Mouse (Mus musculus) liver, embryonic 14.5 days (tissue): ENCODE results near the gene Vsig8. TPM values are rescaled to one million over a fixed set of nuclear protein-coding genes. Genes with fewer than 3 reads are reported as not detected.

Experiments
- ATAC-seq: fragments of 200-750 bp; cut with Nextera tagmentation; 2 replicates; pipeline ENCODE4 v1.8.0; 2017; ENCODE audit warnings: moderate number of reproducible peaks, mild to moderate bottlenecking, moderate library complexity; ENCODE audit not compliant: insufficient read depth
- DNase-seq, 3 experiments: peaks; one replicate each; pipeline ENCODE4 v3.0.0-alpha.2; 2012 to 2013; ENCODE audit warnings: low read depth in 3 of 3, low spot score in 3 of 3
- H3K27ac ChIP-seq: fragments of 300-500 bp; sonication (generic); 2 replicates; pipeline ENCODE4 v1.5.1; 2014; ENCODE audit warnings: moderate library complexity, mild to moderate bottlenecking, control low read depth, inconsistent platforms
- H3K27me3 ChIP-seq: fragments of 300-500 bp; sonication (generic); 2 replicates; pipeline ENCODE4 v1.6.1; 2014; ENCODE audit warnings: mild to moderate bottlenecking, low read length, moderate library complexity; ENCODE audit not compliant: control insufficient read depth, insufficient read depth
- H3K36me3 ChIP-seq: fragments of 300-500 bp; sonication (generic); replicated peaks from 2 replicates; pipeline ENCODE4 v1.6.1; 2014; ENCODE audit warnings: low read depth; ENCODE audit not compliant: control insufficient read depth, insufficient read depth
- H3K4me1 ChIP-seq, 2 experiments: fragments of 200-500 bp in 1 of 2; fragments of 300-500 bp in 1 of 2; sonication (generic) in 1 of 2; replicated peaks; 2 replicates each; pipeline ENCODE4 v1.6.1; 2012 to 2014; ENCODE audit warnings: antibody characterized with exemption in 1 of 2, inconsistent platforms in 1 of 2, low read length in 1 of 2; ENCODE audit not compliant: control insufficient read depth in 2 of 2, insufficient read depth in 2 of 2
- H3K4me2 ChIP-seq: fragments of 300-500 bp; sonication (generic); 2 replicates; pipeline ENCODE4 v1.6.1; 2014; ENCODE audit warnings: low read depth, mild to moderate bottlenecking, control low read depth, moderate library complexity
- H3K4me3 ChIP-seq, 2 experiments: fragments of 200-500 bp in 1 of 2; fragments of 300-500 bp in 1 of 2; sonication (generic) in 1 of 2; 2 replicates each; pipeline ENCODE4 v1.5.1; 2012 to 2014; ENCODE audit warnings: low read depth in 2 of 2, low read length in 2 of 2, mild to moderate bottlenecking in 2 of 2, control low read depth in 1 of 2, inconsistent platforms in 1 of 2, moderate library complexity in 1 of 2; ENCODE audit not compliant: insufficient read depth in 1 of 2
- H3K9ac ChIP-seq: fragments of 300-500 bp; sonication (generic); replicated peaks from 2 replicates; pipeline ENCODE4 v1.6.1; 2014; ENCODE audit warnings: mild to moderate bottlenecking, control low read depth, moderate library complexity
- H3K9me3 ChIP-seq: fragments of 300-500 bp; sonication (generic); 2 replicates; pipeline ENCODE4 v1.6.1; 2016; ENCODE audit warnings: low read length, mixed read lengths; ENCODE audit not compliant: control insufficient read depth
- CTCF ChIP-seq: IDR thresholded peaks from 2 replicates; pipeline ENCODE4 v1.5.1; 2016; ENCODE audit warnings: antibody characterized with exemption, low read depth, control low read depth
- EP300 ChIP-seq: IDR thresholded peaks from 2 replicates; pipeline ENCODE4 v1.6.1; 2016; ENCODE audit warnings: antibody characterized with exemption, low read depth
- WGBS: fragments of 180-500 bp; shearing (Covaris S2); extraction: QIAGEN DNeasy Blood & Tissue Kit; methylation state at CpG from one replicate; pipeline ENCODE4 v1.1.7; 2014; ENCODE audit not compliant: insufficient replicate concordance; 5-methylcytosine and 5-hydroxymethylcytosine counted together
- polyA plus RNA-seq, 2 experiments: library from polyadenylated mRNA; depleted of rRNA in 1 of 2; stranded (reverse) in 1 of 2; unstranded in 1 of 2; fragments of >200 nt; fragmentation: Nextera tagmentation in 1 of 2; extraction: Ambion mirVana in 1 of 2; gene quantifications; 2 replicates each; pipeline versions ENCODE4 v1.2.1 to v1.2.3; 2012 to 2014

Vsig8 gene
- polyA plus RNA-seq, 2 experiments: not detected

DNA sequence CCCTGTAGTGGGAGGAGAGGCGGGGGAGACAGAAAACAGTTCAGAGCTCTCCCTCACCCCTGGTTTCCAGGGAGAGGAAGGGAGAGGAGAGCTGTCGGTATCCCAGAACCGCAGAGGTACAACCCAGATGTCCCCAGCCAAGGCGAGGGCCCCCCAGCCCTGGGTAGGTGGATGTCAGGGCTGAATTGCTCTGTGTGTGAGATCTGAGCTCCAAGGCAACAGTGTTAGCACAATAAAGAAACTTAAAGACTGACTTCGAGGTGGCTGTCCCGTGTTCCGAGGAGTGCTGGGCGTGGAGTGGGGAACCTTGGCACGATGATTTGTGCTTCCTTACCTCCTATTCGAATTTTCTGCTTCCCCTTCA lies 7.7 kb downstream of the Vsig8 start:
- Histone ChIP-seq H3K9ac (no peak overlapping the region), H3K4me3 (peak overlapping the region in 1 of 2 experiments; percentile 36; a peak in 1 of 4 replicates), H3K4me1 (no peaks in the 10 kb centered on the region), H3K27me3 (peaks cover 35% of the 10 kb centered on the region), H3K27ac (no peak overlapping the region), H3K4me2 (peak overlapping the region; percentile 52; the same call in 1 of the 2 replicates), H3K9me3 (no peaks in the 10 kb centered on the region), H3K36me3 (no peaks in the 10 kb centered on the region)
- TF ChIP-seq CTCF (no peak), EP300 (no peak)
- DNase-seq (no peak), ATAC-seq (no peak)
- WGBS: 2% methylated on average over 10 of the region's 10 CpGs

DNA sequence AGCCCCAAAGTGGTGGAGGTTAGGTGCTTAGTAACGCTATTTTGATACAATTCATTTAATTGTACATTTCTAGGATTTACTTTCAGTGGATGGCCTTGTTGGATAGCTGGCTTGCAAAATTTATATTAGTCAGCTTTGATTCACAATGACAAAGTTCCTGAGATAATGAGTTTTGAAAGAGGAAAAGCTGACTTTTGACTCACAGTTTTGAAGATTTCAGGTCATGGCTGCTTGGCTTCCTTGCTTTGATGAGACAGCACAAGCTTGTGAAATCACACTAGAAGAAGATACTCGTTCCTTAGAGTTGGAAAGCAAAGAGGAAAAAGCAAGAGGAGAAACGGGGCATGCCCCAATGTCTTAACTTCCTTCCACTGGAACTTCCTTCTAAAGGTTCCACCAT lies 10.4 kb downstream of the Vsig8 start:
- no peaks in the 10 kb centered on the region for H3K9me3 ChIP-seq

DNA sequence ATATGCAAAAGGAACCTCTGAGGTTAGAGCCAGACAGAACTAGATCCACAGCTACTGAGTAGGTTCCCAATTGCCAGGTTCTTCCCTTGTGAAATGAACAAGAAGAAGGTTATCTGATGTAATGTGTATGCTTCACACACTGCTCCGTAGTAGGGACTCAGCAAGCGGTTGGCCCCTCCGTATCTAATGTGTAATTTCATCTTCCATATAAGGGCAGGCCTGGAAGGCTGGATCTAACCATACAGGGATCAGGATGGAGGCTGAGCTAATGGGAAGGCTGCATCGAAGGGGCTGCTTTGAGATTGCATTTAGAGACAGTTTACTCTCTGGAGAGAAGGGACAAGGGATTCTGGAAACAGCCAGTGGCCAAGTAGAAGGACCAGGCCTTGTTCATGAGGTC lies 12.0 kb downstream of the Vsig8 start:
- Histone ChIP-seq H3K9ac (no peak overlapping the region), H3K4me1 (no peaks in the 10 kb centered on the region), H3K27ac (no peak overlapping the region), H3K36me3 (no peaks in the 10 kb centered on the region), H3K4me3 (no peak overlapping the region), H3K9me3 (no peaks in the 10 kb centered on the region), H3K4me2 (no peak overlapping the region), H3K27me3 (peaks cover 12% of the 10 kb centered on the region)
- ATAC-seq (no peak), DNase-seq (no peak)
- 63% methylated on average over 4 of the region's 4 CpGs for WGBS
- TF ChIP-seq CTCF: no peak
- no peak for TF ChIP-seq EP300

More for the DNA sequence above, 10.4 kb downstream of the Vsig8 start:
- DNase-seq (no peak), ATAC-seq (no peak)
- H3K4me2 ChIP-seq: no peak overlapping the region
- no peak overlapping the region for H3K27ac ChIP-seq
- no peak overlapping the region for H3K9ac ChIP-seq
- no peaks in the 10 kb centered on the region for H3K36me3 ChIP-seq
- H3K4me3 ChIP-seq: no peak overlapping the region
- H3K4me1 ChIP-seq: no peaks in the 10 kb centered on the region
- 33% methylated on average over 3 of the region's 3 CpGs for WGBS
- no peak for TF ChIP-seq CTCF
- no peak for TF ChIP-seq EP300
- H3K27me3 ChIP-seq: peaks cover 29% of the 10 kb centered on the region

DNA sequence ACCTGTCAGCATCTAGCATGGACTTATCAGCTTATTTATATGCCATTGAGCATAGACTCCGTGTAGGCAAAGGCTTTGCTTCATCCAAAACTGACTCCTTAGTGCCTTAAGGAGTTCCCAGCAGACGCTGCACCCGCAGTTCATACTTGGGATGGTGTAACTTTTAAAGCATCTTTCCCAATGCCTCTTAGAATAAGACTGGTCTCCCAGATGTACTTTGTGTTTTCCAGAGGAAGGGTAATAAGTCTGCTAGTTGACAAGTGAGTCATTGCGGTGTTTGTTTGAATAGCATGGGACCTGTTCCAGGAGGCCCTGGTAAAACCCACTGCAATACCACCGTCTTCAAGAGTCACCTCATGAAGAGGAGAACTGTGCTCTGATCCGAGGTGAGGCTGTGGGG lies 24.4 kb downstream of the Vsig8 start:
- Histone ChIP-seq H3K9me3 (no peaks in the 10 kb centered on the region), H3K36me3 (no peaks in the 10 kb centered on the region), H3K4me3 (no peak overlapping the region), H3K4me1 (no peaks in the 10 kb centered on the region), H3K27ac (no peak overlapping the region), H3K27me3 (no peaks in the 10 kb centered on the region), H3K9ac (no peak overlapping the region), H3K4me2 (no peak overlapping the region)
- TF ChIP-seq CTCF (no peak), EP300 (no peak)
- 54% methylated on average over 6 of the region's 6 CpGs for WGBS
- DNase-seq (no peak), ATAC-seq (no peak)

DNA sequence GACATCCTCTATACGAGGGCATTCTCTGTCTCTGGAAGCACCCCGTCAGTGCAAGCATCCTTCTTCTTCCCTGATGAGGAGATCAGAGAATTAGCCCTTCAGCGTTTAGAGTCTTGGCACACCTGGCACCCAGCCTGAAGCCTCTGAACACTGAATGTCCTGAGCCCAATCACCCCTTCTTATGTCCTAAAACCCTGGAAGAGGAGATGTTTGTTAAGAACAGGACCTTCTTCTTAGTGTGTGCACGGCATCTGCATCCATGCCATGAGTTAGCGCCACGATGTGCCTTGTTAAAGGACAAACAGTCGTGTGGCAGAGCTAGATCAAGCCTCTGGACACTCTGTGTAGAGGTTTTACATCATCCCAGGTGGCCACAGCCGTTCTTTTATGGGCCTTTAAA lies 26.7 kb downstream of the Vsig8 start:
- Histone ChIP-seq H3K9ac (no peak overlapping the region), H3K36me3 (no peaks in the 10 kb centered on the region), H3K27ac (no peak overlapping the region), H3K4me3 (no peak overlapping the region), H3K4me1 (no peaks in the 10 kb centered on the region), H3K4me2 (no peak overlapping the region), H3K27me3 (no peaks in the 10 kb centered on the region), H3K9me3 (no peaks in the 10 kb centered on the region)
- WGBS: 59% methylated on average over 8 of the region's 8 CpGs
- DNase-seq (no peak), ATAC-seq (no peak)
- no peak for TF ChIP-seq EP300

DNA sequence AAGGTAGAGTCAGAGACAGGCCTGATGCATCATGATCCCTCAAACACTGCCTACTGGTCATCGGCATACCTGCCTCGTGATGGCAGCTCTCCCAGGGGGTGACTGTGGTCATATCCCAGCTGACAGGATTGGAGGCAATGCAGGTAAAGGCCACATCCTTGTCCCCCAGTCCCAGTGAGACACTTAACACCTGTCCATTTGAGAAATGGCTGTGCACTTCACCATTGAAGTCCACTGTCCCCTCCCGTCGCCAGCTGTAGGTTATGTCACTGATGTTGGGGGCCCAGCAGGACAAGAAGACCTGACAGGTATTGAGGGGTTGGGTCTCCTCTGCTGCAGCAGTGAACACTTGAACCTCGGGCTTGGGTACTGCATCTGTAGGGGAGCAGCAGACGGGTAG lies 28.5 kb downstream of the Vsig8 start:
- ATAC-seq (no peak), DNase-seq (no peak)

More for the DNA sequence above, 28.5 kb downstream of the Vsig8 start:
- H3K4me3 ChIP-seq: no peak overlapping the region
- WGBS: 62% methylated on average over 6 of the region's 6 CpGs
- H3K9ac ChIP-seq: no peak overlapping the region
- no peaks in the 10 kb centered on the region for H3K4me1 ChIP-seq
- H3K27me3 ChIP-seq: no peaks in the 10 kb centered on the region
- H3K9me3 ChIP-seq: no peaks in the 10 kb centered on the region
- no peak overlapping the region for H3K4me2 ChIP-seq
- no peak for TF ChIP-seq EP300
- TF ChIP-seq CTCF: no peak
- no peak overlapping the region for H3K27ac ChIP-seq
- H3K36me3 ChIP-seq: no peaks in the 10 kb centered on the region
